Mouse (Mus musculus) cerebellum, adult 8-10 months (tissue): ENCODE data around the gene Ndufb3.
"Not testable (repeated sequence)": the region's sequence is repeated elsewhere in the genome, so short reads cannot be mapped to it uniquely, and the experiment has no call there.

Experiments
- DNase-seq: peaks from one replicate; pipeline ENCODE4 v3.0.0; 2022

Gene Ndufb3

GRCm38 (mm10) chr1:58617978-58618668, 31.9 kb downstream of the Ndufb3 start:
- DNase-seq: peak; percentile 18

DNA sequence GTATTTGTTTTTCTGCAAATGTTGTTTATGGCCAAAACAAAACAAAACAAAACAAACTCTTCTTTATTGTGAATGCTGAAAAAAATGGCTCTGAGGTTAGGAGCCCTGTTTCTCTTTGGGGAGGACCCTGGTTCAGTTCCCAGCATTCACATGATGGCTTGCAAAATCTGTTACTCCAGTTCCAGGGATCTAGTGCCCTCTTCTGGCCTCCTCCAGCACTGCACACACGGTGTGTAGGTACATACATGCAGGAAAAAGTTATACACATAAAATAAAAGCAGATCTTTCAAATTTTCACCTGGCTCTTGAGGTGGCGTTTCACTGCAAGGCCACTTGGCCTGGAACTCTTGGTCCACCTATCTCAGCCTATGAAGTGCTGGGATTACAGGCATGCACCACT, 32.6 kb downstream of the Ndufb3 start:
- DNase-seq: peak; percentile 22

DNA sequence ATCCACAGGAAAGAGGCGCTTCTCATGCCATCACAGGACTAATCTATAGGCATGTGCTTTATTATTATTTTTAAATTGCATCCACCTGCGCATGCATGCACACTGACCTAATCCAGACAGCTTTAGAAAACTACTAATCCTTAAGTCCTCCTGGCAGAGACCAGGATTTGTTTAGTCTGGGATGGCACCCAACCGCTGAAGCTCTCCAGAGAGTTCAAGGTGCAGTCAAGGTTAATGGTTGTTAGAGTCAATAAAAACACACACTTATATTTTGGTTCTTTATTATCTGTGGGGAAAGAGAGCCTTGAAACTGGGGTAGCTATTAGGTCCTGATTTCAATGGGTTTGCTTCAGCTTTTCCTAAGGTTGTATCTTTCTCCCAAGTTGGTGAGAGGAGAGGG, 35.1 kb downstream of the Ndufb3 start:
- no peak for DNase-seq

GRCm38 (mm10) chr1:58621996-58622748, 36.0 kb downstream of the Ndufb3 start:
- peak; percentile 55 for DNase-seq

DNA sequence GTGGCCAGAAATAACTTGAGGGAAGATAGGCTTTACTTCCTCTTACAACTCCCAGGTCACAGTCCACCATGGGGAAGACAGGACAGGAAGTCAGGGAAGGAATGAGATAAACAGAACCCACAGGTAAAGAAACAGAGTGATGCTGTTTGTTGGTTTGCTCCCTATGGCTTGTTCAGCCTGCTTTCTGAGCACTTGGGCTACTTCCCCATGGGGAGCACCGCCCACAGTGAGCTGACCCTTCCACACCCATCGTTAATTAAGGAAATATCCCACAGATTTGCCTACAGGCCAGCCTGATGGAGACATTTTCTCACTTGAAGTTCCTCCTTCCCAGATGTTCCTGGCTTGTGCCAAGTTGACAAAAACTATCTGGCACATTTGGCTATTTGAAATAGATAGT, 42.7 kb downstream of the Ndufb3 start:
- DNase-seq: not testable (repeated sequence)
